Mouse (Mus musculus) testis, adult 2 months (tissue): ENCODE data around the gene Mllt1. TPM values are rescaled to one million over a fixed set of nuclear protein-coding genes. Genes with fewer than 3 reads are reported as not detected.

Experiments
- H3K27ac ChIP-seq: fragments of 200-500 bp; 2 replicates; pipeline ENCODE4 v1.5.1; 2012; ENCODE audit warnings: low read depth, low read length; ENCODE audit not compliant: control insufficient read depth, insufficient read depth
- H3K27me3 ChIP-seq: fragments of 200-500 bp; 2 replicates; pipeline ENCODE4 v1.6.1; 2012; ENCODE audit warnings: mild to moderate bottlenecking, low read length, moderate library complexity; ENCODE audit not compliant: control insufficient read depth, insufficient read depth
- H3K36me3 ChIP-seq: fragments of 200-500 bp; 2 replicates; pipeline ENCODE4 v1.6.1; 2012; ENCODE audit warnings: mild to moderate bottlenecking, low read length; ENCODE audit not compliant: control insufficient read depth, insufficient read depth
- H3K4me1 ChIP-seq: fragments of 200-500 bp; 2 replicates; pipeline ENCODE4 v1.6.1; 2012; ENCODE audit warnings: low read length; ENCODE audit not compliant: control insufficient read depth, insufficient read depth
- H3K4me3 ChIP-seq: fragments of 200-500 bp; 2 replicates; pipeline ENCODE4 v1.5.1; 2012; ENCODE audit warnings: low read depth, mild to moderate bottlenecking, low read length, moderate library complexity, mixed read lengths; ENCODE audit not compliant: control insufficient read depth
- CTCF ChIP-seq: fragments of 200-500 bp; IDR thresholded peaks from 2 replicates; pipeline ENCODE4 v1.5.1; 2012; ENCODE audit warnings: low read depth, mild to moderate bottlenecking, inconsistent platforms, low read length, moderate library complexity; ENCODE audit not compliant: control insufficient read depth, insufficient read depth, insufficient replicate concordance
- POLR2A ChIP-seq: fragments of 200-500 bp; IDR thresholded peaks from 2 replicates; pipeline ENCODE4 v1.6.1; 2012; ENCODE audit warnings: low read depth, mild to moderate bottlenecking, inconsistent platforms, low read length, moderate library complexity; ENCODE audit not compliant: control insufficient read depth
- polyA plus RNA-seq: library from polyadenylated mRNA; depleted of rRNA; stranded (reverse); fragments of >200 nt; gene quantifications from 2 replicates; pipeline ENCODE4 v1.2.3, GENCODE M21; 2012

The Mllt1 gene
- polyA plus RNA-seq, 1 experiment, result 60.6 TPM

- H3K36me3 ChIP-seq, result no peaks in the 10 kb centered on the region; the same call in 1 of the 2 replicates
Observed at GRCm38 (mm10) chr17:56895368-56895918, 39.8 kb downstream of the Mllt1 start.

DNA sequence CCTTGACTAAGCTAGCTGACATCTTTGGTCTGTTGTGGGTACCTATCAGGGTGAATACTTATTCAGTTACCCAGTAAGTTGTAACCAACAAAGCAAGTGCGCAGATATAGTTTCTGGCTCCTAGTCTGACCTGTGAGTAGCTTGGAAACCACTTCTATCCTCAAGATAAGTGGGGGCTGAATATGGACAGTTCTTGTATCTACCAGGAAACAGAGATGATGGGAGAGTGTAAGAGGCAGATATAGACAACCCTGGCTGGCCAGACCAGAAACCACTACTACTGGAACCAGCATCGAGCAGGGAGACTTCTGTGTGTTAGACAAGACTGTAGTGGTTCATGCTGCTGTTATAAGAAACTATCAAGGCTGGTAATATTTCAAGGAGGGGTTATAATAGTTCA is 45.2 kb downstream of the Mllt1 start:
- Histone ChIP-seq H3K4me1 (no peaks in the 10 kb centered on the region), H3K36me3 (no peaks in the 10 kb centered on the region), H3K27ac (no peak overlapping the region), H3K27me3 (no peaks in the 10 kb centered on the region), H3K4me3 (no peak overlapping the region)
- TF ChIP-seq POLR2A, result no peak

More at GRCm38 (mm10) chr17:56895368-56895918, 39.8 kb downstream of the Mllt1 start:
- H3K27me3 ChIP-seq, result no peaks in the 10 kb centered on the region
- TF ChIP-seq CTCF, result no peak
- TF ChIP-seq POLR2A, result no peak
- no peak overlapping the region for H3K4me3 ChIP-seq
- H3K27ac ChIP-seq, result no peak overlapping the region
- H3K4me1 ChIP-seq, result no peaks in the 10 kb centered on the region

GRCm38 (mm10) chr17:56888050-56888449 is 47.2 kb downstream of the Mllt1 start:
- Histone ChIP-seq H3K4me1 (peaks cover 13% of the 10 kb centered on the region), H3K36me3 (no peaks in the 10 kb centered on the region), H3K27me3 (no peaks in the 10 kb centered on the region), H3K4me3 (no peak overlapping the region), H3K27ac (no peak overlapping the region)
- TF ChIP-seq POLR2A, result no peak
- TF ChIP-seq CTCF, result no peak

GRCm38 (mm10) chr17:56884809-56885208 is 50.4 kb downstream of the Mllt1 start:
- Histone ChIP-seq H3K27me3 (no peaks in the 10 kb centered on the region), H3K27ac (no peak overlapping the region), H3K36me3 (no peaks in the 10 kb centered on the region), H3K4me1 (peaks cover 23% of the 10 kb centered on the region), H3K4me3 (peak overlapping the region; percentile 47)
- TF ChIP-seq POLR2A, result no peak
- no peak for TF ChIP-seq CTCF

DNA sequence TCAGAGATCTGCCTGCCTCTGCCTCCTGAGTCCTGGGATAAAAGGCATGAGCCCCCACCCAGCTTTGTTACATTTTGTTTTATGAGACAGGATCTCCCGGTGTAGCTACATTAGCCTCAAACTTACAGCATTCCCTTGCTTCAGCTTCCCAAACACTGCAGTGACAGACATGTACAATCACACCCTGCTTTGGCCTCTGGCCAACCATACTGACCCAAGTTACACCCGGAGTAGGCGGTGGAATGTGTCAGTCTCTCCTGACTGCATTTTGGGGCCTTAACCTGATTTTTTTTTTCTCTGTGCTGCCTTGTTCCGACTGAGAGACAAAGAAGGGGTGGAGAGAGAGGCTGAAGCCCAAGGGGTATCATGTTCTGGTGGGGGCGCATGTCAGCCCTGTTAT is 50.9 kb downstream of the Mllt1 start:
- Histone ChIP-seq H3K27me3 (no peaks in the 10 kb centered on the region), H3K4me3 (peak overlapping the region; percentile 47), H3K27ac (no peak overlapping the region), H3K36me3 (no peaks in the 10 kb centered on the region), H3K4me1 (peaks cover 23% of the 10 kb centered on the region)
- no peak for TF ChIP-seq POLR2A
- TF ChIP-seq CTCF, result no peak

DNA sequence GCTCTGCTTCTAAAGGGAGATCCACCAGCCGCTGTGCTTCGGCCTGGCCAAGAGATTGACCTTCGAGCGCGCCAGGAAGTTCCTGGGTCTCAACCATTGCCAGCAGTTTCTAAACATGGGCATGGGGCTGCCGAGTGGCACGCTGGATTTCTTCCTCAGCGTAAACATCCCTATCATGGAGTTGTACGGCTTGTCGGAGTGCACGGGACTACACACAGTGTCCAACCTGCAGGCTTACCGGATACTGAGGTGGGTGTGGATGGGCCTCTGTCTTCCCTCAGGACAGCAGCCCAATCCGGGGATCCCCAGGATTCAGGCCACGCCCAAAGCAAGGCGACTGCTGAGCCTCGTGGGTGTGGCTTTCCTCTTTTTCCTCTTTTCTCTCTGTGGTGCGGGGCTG is 51.6 kb downstream of the Mllt1 start:
- Histone ChIP-seq H3K4me1 (peaks cover 23% of the 10 kb centered on the region), H3K36me3 (no peaks in the 10 kb centered on the region), H3K27ac (0 out of 2 replicates have a peak overlapping the region, but pooled peaks have one; percentile 15), H3K4me3 (peak overlapping the region; percentile 76), H3K27me3 (no peaks in the 10 kb centered on the region)
- TF ChIP-seq CTCF (no peak), POLR2A (no peak)

DNA sequence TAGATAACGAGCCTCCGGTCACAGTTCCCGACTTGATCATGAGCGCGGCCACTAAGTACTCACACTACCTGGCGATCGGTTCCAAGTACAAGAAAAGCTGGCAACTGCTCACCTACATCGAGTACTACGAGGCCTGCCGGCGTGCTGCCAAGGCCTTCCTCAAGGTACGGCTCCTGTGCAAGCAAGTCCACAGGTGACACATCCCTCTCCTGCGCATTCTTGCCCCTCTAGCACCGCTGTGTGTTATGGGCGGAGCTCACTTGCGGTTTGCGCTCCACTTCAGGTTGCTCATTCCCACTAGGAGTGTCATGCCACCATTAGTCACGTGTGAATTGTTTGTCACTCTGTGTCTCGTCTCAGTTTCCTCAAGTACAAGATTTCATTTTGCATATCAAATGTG is 57.8 kb downstream of the Mllt1 start:
- Histone ChIP-seq H3K27ac (no peak overlapping the region), H3K4me1 (peaks cover 9% of the 10 kb centered on the region), H3K36me3 (no peaks in the 10 kb centered on the region), H3K27me3 (no peaks in the 10 kb centered on the region), H3K4me3 (peak overlapping the region; percentile 85)
- TF ChIP-seq CTCF, result no peak
- TF ChIP-seq POLR2A, result no peak

- Histone ChIP-seq H3K27ac (no peak overlapping the region), H3K4me3 (peak overlapping the region; percentile 85), H3K36me3 (no peaks in the 10 kb centered on the region), H3K4me1 (peaks cover 8% of the 10 kb centered on the region), H3K27me3 (no peaks in the 10 kb centered on the region)
- TF ChIP-seq POLR2A (no peak), CTCF (no peak)
Observed at GRCm38 (mm10) chr17:56876981-56877380, 58.2 kb downstream of the Mllt1 start.
